Mouse (Mus musculus): ENCODE data around the gene Dapk1. TPM values are rescaled to one million over a fixed set of nuclear protein-coding genes. Genes with fewer than 3 reads are reported as not detected.

Gene Dapk1
- total RNA-seq, 2 experiments from 2014 or later = 90.4 to 99.4 TPM

DNA sequence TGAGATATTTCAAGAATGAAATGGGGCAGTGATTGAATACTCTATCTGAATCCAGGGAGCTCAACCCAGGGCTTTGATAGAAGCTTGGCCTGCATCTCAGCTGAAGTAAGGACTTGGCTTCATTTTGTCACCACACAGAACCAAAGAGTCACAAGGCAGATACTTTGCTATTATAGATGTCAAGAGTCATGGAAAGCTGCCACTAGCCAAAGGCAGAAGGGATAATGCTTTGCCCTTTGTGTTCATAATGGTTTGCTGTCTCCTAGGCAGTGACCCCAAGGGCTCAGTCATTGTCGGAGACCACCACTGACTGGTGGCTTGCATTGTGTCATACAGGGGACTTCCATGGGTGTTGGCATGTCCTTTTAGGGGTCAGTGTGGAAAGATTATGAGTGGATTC, 57.9 kb downstream of the Dapk1 start:
- intact Hi-C loops (cut with DNase I) = no loop called here
- DNase-seq (ENCODE audit: low spot score in 2 of 2) = no peak

DNA sequence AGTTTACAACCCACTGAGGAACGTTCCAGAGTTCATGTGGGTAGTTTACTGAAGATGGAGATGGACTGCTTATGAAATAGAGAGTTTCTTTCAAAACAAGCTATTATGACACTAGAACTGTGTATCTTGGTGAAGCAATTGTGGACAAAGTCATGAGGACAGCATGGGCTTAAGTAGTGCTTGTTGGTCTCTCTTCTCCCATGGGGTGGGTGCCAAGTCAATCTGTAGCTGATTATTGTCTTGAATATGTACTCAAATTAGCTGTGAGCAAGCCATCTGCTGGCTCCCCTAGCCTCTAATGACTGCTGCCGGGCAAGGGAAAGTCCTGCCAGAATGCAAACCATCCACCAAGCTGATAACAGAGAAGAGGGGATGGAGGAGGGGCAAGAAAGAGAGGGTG, 58.3 kb downstream of the Dapk1 start:
- DNase-seq (ENCODE audit: low spot score in 2 of 2) = no peak

DNA sequence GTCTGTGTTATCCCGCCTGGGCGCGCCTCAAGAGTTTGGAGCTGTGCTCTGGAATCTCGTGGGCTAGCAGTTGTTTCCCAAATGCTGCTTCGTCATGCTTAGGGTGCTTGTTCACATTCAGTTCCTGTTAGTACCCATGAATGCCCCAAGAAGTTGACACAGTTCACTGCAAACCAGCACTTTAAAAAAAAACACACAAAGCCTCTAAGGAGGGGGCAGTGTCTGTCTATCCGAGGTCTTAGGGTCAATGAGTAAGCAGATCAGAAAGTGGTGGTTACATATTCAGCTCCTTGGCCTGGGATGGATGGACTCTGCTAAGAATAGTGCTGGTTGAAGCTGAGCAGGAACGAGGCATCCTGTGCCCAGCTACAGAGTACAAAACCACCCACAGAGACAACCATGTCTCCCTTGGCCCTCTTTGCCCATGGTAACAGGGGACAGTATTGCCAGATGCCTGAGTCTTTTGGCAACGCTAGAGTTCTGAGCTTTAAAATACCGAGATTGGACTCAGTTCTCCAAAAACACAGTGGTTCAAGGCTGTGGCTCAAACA, 59.0 kb downstream of the Dapk1 start:
- intact Hi-C loops (cut with DNase I) = no loop called here
- no peak for DNase-seq (ENCODE audit: low spot score in 2 of 2)

More for the DNA sequence above, 58.3 kb downstream of the Dapk1 start:
- intact Hi-C loops (cut with DNase I) = no loop called here

DNA sequence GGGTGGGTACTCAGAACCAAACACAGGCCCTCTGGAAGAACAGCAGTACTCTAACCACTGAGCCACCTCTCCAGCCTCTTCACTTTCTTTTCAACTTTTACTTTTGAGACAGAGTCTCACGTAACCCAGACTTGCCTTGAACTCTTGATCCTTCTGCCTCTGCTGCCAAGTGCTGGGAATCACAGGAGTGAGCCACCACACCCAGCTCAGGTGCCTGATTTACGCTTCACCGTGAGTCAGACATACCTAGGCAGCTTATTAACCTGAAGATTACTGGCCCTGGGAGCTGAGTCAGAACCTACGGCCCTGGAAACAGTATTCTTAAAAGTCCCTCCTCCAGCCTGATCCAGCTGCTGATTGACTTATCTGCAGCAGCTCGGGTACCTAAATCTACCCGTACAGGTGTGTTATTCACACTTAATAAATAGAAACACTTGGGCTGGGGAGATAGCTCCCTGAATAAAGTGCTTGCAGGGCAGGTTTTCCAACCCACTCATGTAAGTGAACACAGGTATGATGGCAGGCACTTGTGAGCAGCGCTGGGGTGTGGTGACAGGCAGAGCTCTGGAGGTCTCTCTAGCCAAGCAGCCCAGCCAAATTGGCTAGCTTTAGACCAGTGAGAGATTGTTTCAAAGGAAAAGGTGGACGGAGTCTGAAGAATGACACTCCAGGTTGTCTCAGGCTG, 60.9 kb downstream of the Dapk1 start:
- intact Hi-C loops (cut with DNase I) = no loop called here

DNA sequence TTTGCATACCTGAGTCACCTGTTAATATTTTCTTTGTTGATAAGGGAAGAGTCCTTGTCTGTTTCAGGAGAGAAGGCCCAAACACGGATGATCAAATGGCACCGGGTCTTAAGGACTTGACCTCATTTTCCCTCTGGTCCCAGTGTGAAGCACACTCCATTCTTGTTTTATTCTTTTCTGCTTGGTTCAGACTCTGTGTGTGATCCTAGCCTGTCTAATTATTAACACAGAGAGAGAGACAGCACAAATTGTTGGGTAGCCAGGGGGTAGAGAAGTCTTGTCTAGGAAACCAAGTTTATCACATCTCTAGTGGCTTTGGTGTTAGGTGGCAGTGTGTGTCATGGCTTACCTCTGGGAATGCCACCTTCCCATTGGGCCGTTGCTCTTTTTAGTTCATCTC, 62.3 kb downstream of the Dapk1 start:
- intact Hi-C loops (cut with DNase I) = no loop called here
- DNase-seq (ENCODE audit: low spot score in 2 of 2) = no peak

More for the DNA sequence above, 60.9 kb downstream of the Dapk1 start:
- no peak for DNase-seq (ENCODE audit: low spot score in 2 of 2)

DNA sequence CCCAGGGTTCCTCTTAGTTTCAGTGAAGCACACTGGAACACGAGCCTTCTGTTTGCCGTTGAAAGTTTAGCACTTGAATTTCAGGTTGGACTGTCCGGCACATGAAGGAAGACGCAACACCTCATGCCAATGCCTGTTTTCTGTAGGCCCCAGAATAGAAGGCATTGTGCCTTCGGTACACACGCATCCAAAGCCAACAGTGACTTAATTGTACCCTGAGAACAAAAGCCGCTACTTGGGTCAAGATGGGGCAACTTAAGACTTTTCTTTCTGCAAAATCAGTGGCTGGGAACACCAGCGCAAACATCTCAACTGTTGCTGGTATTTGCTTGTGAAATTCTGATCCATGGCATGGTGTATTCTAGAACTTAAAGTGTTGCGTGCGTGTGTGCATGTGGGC, 63.1 kb downstream of the Dapk1 start:
- intact Hi-C loops (cut with DNase I) = no loop called here
- DNase-seq (ENCODE audit: low spot score in 2 of 2) = no peak

DNA sequence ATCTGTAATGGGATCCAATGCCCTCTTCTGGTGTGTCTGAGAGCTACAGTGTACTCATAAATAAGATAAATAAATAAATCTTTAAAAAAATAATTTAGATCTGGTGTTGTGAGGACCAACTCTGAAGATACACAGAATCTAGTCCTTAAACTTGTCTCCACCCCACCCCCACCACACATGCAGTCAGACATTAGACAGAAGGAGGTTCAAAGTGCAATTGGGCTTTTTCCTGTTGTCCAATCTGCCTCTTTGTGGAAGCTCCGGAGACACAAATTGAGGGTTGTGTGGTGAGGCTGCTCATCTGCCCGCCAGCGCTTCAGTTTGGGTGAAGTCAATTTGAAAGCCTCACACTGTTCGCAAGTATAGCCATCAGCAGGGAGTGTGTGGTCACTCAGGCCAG, 63.7 kb downstream of the Dapk1 start:
- DNase-seq (ENCODE audit: low spot score in 2 of 2) = no peak

DNA sequence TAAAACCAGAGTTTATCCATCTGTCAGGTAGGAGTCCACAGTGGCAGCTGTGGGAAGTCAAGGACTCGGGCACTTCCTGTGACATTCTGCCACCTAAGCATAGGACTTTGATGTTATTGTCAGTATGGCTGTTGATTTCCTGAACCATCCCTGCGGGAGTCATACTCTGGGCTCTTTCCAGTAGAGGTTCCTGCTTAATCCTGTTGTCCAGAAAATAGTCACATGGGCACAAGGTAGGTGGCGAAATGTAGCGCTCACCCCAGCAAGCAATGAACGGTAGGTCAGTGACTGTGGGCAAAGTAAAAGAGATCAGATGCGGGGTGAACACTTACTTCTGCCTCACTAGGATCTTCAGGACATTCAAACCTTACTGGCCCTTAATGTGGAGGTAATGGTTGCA, 66.3 kb downstream of the Dapk1 start:
- no peak for DNase-seq (ENCODE audit: low spot score in 2 of 2)
- intact Hi-C loops (cut with DNase I) = no loop called here

More for the DNA sequence above, 63.7 kb downstream of the Dapk1 start:
- intact Hi-C loops (cut with DNase I) = no loop called here

DNA sequence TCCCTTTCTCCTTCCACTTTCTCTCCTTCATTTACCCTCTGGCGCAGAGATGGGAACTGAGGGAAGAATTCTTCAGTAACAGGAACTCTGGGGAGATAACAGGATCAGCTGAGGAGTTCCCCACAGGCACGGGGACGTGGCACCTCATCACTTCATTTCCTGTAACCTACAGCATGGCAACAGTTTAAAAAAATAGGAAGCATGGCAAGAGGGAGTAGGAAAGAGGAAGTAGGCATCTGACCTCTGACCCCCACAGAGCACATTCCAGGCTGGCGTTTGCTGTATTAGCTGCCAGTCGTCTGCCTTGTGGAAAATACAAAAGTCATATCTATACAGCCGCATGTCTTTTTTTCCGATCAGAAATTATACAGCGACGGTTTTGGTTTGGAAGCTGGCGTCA, 68.9 kb downstream of the Dapk1 start:
- DNase-seq (ENCODE audit: low spot score in 2 of 2) = no peak
- intact Hi-C loops (cut with DNase I) = no loop called here

DNA sequence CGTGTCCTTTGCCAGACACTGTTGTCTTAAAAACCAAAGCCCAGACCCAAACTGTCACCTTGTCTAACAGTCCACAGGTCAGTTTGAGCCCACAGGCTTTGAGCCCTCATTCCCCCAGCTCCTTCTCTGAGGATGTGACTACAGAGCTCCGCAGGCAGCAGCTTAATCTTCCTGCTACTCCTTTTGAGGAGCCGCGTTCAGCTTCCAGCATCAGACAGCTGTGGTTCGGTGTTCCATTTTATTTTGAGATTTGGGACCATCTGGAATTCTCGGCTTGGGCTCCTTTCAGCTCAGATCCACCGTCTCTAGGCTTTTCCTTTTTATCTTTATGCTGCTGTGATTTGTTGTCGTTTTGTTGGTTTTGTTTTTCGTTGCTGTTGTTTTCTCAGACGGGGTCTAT, 69.5 kb downstream of the Dapk1 start:
- peak in 1 of 2 experiments; percentile 66 for DNase-seq (ENCODE audit: low spot score in 2 of 2)
- intact Hi-C loops (cut with DNase I) = no loop called here

DNA sequence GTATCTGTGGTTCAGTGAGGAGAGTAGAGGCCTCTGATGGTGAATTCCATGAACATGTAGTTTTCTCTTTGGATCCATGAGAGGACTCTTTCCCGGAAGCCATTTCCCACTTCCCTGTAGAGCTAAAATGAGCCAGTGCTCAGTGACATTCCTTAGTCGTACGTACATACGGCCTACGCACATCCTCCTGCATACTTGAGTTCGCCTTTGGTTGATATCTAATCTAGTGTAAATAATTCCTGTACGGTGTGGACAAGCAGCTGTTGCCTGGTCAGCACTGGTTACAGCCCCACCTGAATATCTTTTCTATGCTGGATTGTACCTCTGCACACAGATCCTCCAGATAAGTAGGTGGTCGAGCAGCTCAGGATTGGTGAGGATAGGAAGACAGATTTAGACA, 70.5 kb downstream of the Dapk1 start:
- intact Hi-C loops (cut with DNase I) = no loop called here
- no peak for DNase-seq (ENCODE audit: low spot score in 2 of 2)

DNA sequence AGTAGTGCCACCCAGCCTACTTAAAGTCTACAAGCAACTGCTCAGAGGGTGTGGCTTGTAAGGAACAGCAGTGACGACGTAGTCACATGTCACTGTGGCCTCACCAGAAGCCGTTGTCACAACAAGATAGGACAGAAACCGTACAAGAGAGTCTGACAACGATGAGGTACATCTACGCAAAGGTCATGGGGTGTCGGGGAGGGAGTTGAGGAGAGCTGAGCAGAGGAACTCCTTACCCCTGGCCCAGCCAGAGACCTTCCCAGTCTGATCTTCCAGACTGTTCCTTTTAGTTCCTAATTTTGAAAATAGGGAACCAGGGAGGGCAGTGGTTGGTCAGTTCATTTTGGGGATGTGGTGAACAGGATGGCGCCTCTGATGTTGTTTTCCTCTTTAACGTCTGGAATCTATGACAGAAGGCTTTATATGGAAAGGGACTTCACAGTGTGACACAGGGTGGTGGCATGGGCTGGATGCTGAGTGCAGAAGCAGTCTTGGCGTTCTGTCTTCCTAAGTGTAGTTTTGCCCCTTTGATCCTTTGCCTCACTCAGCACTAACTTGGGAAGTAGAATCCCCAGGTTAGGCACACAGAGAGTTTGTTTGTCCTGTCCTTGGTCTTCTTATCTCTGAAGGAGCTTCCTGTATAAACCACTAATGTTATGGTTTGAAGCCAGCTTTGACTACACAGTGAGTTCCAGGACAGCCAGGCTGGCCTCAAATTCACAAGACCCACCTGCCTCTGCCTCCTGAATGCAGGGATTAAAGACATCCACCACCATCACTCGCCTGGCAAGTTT, 71.3 kb downstream of the Dapk1 start:
- DNase-seq (ENCODE audit: low spot score in 2 of 2) = no peak
- intact Hi-C loops (cut with DNase I) = no loop called here

DNA sequence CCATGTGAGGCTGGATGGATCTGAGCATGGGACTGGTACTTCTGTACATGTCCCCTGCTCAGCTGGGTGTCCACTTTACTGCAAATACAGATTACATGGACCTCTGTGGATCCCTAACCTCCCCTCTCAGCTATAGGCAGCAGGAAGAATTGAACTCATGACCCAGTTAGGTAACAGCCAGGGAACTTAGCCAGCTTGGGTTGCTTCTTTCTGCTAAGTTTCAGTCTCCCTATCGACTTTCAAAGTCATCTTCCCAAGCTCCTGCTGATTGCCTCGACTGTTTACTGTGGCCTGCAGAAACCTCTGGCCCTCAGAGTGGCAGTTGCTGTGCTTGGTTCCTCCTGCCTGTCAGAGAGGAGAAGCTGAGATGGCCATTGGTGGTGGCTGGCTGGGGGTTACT, 72.6 kb downstream of the Dapk1 start:
- intact Hi-C loops (cut with DNase I) = no loop called here
- no peak for DNase-seq (ENCODE audit: low spot score in 2 of 2)

DNA sequence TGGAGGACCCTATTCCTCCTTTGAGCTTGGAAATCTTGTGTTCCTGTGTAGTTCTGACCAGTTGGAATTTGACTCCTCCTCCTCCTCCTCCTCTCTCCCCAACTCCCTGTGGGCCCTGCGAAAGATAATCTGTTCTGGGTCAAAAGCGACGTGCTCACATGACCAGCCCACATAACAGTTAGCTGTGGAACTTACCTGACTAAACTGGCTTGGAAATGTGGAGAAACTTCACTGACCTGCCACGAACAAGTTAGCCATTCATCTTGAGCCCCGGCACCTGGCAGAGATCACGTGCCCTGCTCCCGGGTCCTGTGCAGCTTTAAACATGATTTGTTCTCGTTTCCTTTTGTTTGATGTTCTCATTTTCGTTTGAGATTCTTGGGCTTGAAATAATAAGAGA, 73.2 kb downstream of the Dapk1 start:
- intact Hi-C loops (cut with DNase I) = loop anchor here (5.0 kb wide), 3 partner anchors 62 to 198 kb away; partner anchors contain the start of gene Dapk1
- DNase-seq (ENCODE audit: low spot score in 2 of 2) = no peak

DNA sequence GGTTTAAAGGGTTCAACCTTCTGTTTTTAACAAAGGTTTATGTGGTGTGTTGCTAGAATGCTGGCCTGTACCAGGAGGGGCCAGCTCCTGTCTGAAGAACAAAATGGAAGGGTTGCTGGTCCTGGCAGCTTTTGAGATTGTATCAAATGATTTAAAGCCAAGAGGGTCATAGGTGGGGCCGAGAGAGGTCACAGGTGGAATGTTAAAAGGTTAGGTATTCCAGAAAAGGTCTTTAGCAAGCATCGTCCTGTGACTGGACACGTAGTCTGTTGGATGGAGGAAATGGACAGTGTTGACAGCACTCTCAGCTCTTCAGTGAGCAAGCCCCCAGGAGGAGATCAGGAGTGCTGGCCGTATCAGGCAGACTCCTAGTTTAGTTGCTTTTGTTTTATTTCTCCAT, 73.7 kb downstream of the Dapk1 start:
- no peak for DNase-seq (ENCODE audit: low spot score in 2 of 2)
- intact Hi-C loops (cut with DNase I) = loop anchor here (5.0 kb wide), 3 partner anchors 62 to 198 kb away; partner anchors contain the start of gene Dapk1

DNA sequence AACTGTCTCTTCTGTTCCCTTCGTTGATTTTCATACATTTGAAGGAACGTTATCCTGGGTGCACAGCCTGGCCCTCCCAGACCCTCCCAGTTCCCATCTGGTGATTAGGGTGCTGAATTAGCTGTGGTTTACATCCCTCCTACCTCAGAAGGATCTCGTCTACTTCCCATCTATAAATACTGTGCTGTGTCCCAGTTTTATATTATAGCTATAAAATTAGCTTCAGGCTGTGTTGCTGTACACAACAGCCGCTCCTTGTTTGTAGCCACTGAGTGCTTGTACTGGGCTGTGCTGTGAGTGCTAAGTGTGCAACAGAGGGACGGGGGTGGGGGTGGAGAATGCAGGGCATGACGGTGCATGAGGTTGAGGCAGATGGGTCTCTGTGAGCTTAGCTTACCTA, 77.2 kb downstream of the Dapk1 start:
- peak in 1 of 2 experiments; percentile 58 for DNase-seq (ENCODE audit: low spot score in 2 of 2)
- intact Hi-C loops (cut with DNase I) = loop anchor here (5.0 kb wide), 3 partner anchors 58 to 202 kb away; partner anchors contain the start of gene Dapk1

DNA sequence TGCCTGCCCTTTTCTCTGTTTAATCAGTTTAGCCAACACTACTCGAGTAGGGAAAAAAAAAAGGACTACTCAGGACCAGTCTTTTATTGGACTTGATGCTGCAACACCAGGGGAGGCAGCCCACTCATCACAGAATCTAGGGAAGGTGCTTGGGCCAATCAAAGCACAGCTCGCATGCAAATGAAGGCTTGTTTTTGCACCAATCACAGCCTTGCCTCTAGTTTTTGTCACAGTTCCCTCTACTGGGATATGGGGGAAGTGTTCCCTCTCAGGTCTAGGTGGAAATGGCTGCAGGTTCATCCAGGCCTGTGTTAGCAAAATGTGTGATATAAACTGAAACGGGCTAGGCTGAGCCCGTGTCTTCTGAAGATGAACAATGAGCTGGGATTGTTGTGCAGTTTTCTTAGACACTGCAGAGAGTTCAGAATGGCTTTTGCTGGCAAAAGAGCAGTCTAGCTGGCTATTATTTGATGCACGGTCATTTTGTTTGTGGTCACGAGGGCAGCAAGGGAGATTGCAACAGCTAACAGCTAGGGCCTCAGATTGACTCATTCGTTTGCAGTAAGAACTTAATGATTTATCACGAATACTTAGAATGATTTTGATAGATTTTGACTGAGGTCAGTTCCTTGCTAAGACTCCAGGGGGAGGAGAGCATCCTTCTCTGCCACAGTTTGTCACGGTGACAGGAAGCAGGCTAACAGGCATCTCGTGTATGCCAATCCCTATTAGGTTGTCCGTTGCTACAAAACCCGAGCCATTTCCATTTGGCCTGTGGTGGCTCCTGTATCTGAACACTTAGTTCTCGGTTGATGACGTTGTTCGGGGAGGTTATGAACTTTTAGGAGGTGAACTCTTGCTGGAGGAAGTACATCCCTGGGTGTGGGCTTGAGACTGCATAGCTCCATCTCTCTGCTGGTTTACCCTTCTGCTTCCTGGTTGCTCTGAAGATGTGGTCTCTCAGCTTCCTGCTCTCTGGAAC, 81.3 kb downstream of the Dapk1 start:
- no peak for DNase-seq (ENCODE audit: low spot score in 2 of 2)

DNA sequence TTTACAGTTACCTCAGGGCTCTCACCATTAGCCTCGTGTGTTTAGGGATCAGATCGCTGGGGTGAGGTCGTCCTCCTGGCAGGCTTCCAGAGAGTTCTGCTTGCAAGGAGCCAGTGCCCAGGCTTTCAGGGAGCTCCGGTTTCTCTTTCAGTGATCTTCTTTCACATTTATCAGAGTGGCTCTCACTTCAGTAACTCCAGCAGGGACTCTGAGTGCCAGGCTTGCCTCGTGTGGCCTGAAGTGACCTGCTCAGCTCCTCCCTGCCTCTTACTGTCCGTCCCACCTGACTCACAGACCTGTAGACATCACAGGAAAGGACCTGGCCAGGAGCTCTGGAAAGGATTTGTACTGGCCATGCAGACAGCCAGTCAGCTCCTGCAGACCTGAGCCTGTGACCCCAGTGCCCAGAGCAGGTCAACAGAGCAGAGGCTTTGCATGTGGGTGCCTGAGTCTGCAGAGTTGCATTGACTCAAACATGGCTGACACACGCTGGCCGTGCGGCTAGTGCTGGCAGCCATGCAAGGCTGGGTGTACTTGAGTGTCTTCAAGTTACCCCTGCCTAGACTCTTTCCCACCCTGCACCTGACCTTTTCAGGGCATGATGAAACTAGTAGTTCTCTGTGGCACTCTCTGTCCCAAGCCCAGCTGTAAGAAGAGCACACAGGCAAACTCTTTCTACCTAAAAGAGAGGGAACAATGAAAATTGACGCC, 82.5 kb downstream of the Dapk1 start:
- intact Hi-C loops (cut with DNase I) = no loop called here
- DNase-seq (ENCODE audit: low spot score in 2 of 2) = no peak

More for the DNA sequence above, 81.3 kb downstream of the Dapk1 start:
- intact Hi-C loops (cut with DNase I) = no loop called here

DNA sequence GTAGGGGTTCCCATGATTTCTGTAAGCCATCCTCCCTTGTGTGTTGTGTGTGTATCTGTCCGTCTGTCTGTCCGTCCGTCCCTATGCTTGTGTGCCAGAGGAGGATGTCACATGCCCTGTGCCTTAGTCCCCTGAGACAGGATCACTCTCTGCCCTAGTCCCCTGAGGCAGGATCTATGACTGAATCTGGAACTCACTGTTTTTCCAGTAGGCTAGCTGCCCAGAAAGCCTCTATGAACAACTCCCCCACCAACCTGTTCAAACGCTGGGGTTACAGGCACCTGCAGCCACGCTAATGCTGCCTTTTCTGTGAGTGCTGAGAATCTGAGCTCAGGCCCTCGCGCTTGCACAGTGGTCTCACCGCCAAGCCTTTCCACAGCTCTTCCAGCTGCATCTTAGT, 83.1 kb downstream of the Dapk1 start:
- no peak for DNase-seq (ENCODE audit: low spot score in 2 of 2)
- intact Hi-C loops (cut with DNase I) = no loop called here
